Mouse (Mus musculus) myocyte (in vitro differentiated cells): ENCODE measurements at regions not wholly inside any gene's neighbourhood (a gene's known extent, or its start where the extent isn't known, plus 50 kb on each side); places are given as distances from the start of the nearest gene placed in this dataset.

Experiments used
- MYOD1 ChIP-seq, 3 experiments: IDR thresholded peaks; one replicate each; pipeline ENCODE4 v1.6.1; 2011; ENCODE audit warnings: control low read depth in 2 of 3, low read depth in 2 of 3, mild to moderate bottlenecking in 2 of 3, moderate library complexity in 1 of 3; ENCODE audit not compliant: insufficient read length in 2 of 3, control insufficient read depth in 1 of 3
- POLR2A ChIP-seq: IDR thresholded peaks from one replicate; pipeline ENCODE4 v1.6.1; 2011; ENCODE audit warnings: low read depth, mild to moderate bottlenecking, control low read depth, moderate library complexity; ENCODE audit not compliant: insufficient read length

DNA sequence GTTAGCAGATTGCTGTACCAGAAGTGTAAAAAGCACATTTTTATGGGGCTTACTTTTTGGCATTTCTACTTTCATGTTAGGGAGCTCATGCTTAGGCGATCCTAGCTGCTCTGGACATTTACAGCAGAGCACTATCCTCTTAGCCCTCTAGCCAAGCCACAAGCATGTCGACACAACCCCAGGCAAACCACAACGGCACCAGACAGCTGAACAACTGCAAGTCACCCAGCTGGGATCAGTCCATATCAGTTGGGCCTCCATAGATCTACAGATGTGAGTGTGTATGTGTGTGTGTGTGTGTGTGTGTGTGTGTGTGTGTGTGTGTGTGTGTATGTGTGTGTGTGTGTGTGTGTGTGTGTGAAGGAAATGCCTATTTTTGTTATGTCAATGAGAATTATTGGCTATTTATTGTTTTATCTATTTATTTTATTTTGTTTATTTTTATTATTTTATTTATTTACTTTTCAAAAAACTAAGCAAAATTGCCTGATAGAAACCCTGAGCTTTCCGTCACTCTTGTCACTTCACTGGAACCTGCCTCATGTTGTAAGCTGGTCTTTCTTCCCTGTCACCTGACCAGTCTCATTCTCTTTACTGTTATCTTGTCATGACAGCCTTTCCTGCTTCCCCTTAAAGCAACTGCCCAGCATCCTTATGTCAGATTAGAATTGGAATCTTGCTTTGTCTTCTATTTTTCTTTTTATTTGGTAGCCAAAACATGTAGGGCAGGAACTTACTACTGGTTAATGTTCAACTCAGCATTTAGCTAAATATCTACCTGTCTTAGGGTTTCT, 208.2 kb downstream of the Mex3b start:
- TF ChIP-seq POLR2A (no peak), MYOD1 (IDR thresholded peaks at IDR 0.05; ENCODE audit: control insufficient read depth in 1 of 3, insufficient read length in 2 of 3, low read depth in 2 of 3) (peak; percentile 41 to 96 (median 96))
